Mouse (Mus musculus): ENCODE data around the gene Dlgap1. TPM values are rescaled to one million over a fixed set of nuclear protein-coding genes. Genes with fewer than 3 reads are reported as not detected.

The Dlgap1 gene
- polyA plus RNA-seq, 1 experiment from 2014 or later, result not detected

DNA sequence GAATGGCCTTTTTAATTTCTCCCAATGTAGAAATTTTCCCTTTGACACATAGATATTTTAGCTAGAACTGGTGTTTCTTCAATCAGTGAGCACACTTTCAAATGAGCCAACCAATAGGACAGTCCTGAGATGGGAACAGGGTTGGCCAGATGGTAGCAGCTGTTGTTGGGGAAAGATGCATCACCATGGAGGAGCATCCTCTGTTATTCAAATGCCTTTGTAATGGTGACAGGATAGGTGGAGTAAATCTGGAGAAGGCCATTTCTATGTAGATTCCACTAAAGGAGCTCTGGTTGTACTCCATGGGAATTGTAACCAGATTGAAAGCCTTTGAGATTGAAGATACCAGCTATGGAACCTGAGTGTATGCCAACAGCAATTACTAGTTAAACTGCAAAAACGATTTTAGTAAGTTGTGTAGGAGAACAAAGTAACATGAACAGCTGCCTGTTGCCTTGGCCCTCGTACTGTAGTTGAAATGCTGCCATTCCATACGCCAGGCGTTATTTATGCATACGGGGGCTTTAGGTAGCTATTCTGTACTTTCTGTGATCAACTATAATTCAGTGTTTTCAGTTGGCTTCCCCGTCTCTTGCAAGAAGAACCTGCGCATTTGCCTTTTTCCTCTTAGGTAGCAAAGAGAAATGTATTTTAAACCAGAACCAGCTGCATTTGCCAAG lies 72.0 kb downstream of the Dlgap1 start:
- H3K79me2 ChIP-seq (ENCODE audit: inconsistent target), result no peaks in the 10 kb centered on the region
- 84% methylated on average over 7 of the region's 7 CpGs for WGBS (ENCODE audit: missing documents)
- no peaks in the 10 kb centered on the region for H3K36me3 ChIP-seq (ENCODE audit: inconsistent target)
- no peak overlapping the region for H3K27ac ChIP-seq
- no peak overlapping the region for H3K4me3 ChIP-seq (ENCODE audit: inconsistent target)

DNA sequence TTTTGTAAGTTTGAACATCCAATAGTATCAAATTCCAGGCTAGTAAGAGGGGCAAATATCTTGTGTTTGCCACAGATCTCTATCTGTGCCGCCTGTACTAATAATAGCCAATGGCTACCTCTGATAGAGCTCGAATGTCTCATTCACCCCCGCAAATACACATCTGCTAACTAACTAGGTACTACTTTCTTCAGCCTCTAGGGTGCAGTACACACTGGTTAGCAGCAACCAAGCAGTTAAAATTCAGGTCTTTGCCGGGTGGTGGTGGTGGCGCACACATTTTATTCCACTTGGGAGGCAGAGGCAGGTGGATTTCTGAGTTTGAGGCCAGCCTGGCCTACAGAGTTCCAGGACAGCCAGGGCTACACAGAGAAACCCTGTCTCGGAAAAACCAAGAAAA lies 99.4 kb downstream of the Dlgap1 start:
- WGBS (ENCODE audit: missing documents), result 81% methylated on average over 6 of the region's 6 CpGs
- H3K36me3 ChIP-seq (ENCODE audit: inconsistent target), result no peaks in the 10 kb centered on the region
- H3K79me2 ChIP-seq (ENCODE audit: inconsistent target), result no peaks in the 10 kb centered on the region
- no peak overlapping the region for H3K4me3 ChIP-seq (ENCODE audit: inconsistent target)
- no peak overlapping the region for H3K27ac ChIP-seq

DNA sequence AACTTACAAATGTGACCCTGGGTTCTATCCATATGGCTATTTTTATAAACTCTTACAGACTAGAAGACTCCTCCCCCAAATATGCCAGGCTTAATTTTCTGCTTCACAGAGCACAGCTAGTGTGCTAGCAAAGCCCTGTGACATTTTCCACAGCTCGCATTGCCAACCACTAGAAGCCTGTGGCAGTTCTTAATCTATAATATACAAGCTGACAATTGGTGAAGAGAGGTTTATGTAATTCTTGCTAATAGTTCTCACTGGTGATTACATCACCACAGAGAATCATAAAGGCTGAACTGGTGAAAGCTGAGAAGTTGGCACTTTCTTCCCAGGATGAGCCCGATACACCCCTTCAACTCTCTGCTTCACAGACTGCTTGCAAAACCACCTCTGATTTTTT lies 103.2 kb downstream of the Dlgap1 start:
- H3K4me3 ChIP-seq (ENCODE audit: inconsistent target), result no peak overlapping the region
- H3K79me2 ChIP-seq (ENCODE audit: inconsistent target), result no peaks in the 10 kb centered on the region
- no peaks in the 10 kb centered on the region for H3K36me3 ChIP-seq (ENCODE audit: inconsistent target)
- H3K27ac ChIP-seq, result no peak overlapping the region
- WGBS (ENCODE audit: missing documents), result 92% methylated on average over 2 of the region's 2 CpGs

DNA sequence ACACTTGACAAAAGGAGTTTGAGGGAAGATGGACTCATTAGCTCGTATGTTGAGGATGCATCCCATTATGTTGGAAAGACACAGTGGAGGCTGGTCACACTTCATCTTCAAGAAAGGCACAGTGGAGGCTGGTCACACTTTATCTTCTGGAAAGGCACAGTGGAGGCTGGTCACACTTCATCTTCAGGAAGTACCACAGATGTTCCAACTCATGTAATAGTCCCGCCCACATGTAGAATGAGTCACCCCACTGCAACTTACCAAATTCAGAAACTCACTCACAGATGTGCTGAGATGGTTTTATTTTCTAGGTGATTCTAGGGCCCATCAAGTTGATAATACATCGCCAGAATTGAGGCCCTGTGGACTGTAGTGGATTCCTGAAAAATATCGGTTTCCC lies 119.3 kb downstream of the Dlgap1 start:
- H3K27ac ChIP-seq, result no peak overlapping the region
- WGBS (ENCODE audit: missing documents), result 90% methylated on average over 4 of the region's 4 CpGs
- H3K36me3 ChIP-seq (ENCODE audit: inconsistent target), result no peaks in the 10 kb centered on the region
- no peak overlapping the region for H3K4me3 ChIP-seq (ENCODE audit: inconsistent target)
- no peaks in the 10 kb centered on the region for H3K79me2 ChIP-seq (ENCODE audit: inconsistent target)

DNA sequence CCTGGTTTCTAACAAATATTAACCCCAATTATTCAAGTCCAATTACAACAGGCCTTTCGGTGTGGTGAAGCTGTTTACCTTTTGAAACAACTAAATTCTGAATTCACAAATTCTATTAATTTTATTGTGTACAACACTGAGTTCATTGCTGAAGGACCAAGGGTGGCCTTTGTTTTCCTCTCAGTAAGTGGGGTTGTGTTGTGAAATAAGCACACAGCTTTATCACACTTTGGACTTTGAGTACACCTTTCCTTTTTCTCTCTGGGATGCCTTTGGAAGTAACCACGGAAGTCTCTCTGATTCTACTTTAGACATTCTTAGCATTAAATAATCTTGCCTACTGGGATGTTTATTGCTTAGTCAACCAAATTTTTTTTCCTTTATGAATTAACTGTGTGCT lies 121.9 kb downstream of the Dlgap1 start:
- Histone ChIP-seq H3K36me3 (ENCODE audit: inconsistent target) (no peaks in the 10 kb centered on the region), H3K79me2 (ENCODE audit: inconsistent target) (no peaks in the 10 kb centered on the region), H3K27ac (no peak overlapping the region), H3K4me3 (ENCODE audit: inconsistent target) (no peak overlapping the region)
- 77% methylated on average over 2 of the region's 2 CpGs for WGBS (ENCODE audit: missing documents)

DNA sequence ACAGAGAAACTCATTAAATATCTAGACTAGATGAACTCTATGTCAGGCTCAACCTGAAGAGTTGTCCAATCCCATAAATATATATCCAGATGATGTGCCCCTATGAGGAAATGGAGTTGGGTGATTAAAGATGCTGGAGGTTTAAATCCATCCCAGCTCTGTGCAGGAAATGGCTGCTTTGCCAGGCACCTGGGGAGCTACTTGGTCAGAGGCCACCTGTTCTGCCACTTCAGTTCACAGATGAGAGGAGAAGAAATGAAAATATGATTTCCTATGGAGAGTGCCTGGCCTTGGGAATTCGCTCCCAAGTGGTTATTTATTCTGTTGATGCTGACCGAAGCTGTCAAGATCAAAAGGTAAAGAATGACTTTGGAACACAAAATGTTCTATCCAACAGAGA lies 160.3 kb downstream of the Dlgap1 start:
- 83% methylated on average over 2 of the region's 2 CpGs for whole genome bisulfite sequencing (ENCODE audit: missing documents)
- H3K27ac ChIP-seq, result no peak overlapping the region
- H3K79me2 ChIP-seq (ENCODE audit: inconsistent target), result no peaks in the 10 kb centered on the region
- H3K36me3 ChIP-seq (ENCODE audit: inconsistent target), result no peaks in the 10 kb centered on the region
- no peak overlapping the region for H3K4me3 ChIP-seq (ENCODE audit: inconsistent target)

DNA sequence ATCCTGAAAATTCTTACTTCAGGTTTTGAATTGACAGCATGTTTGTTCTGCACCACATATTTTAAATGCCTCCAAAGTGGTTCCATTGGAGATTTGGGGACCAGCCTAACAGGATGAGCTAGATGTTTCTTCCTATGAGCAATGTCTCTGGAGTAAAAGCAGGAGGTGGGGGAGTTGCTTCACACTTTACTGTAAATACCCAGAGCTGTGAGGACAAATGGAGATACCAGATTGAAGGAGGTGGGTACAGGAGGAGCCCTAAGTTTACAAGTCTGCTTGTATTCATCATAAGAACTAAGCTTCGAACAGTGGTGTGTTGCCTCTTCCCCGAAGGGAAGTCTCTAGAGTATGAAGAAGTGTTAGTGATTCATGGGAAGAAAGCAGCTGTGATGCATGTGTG lies 201.0 kb downstream of the Dlgap1 start:
- H3K79me2 ChIP-seq (ENCODE audit: inconsistent target), result no peaks in the 10 kb centered on the region
- H3K27ac ChIP-seq, result no peak overlapping the region
- H3K36me3 ChIP-seq (ENCODE audit: inconsistent target), result no peaks in the 10 kb centered on the region
- no peak overlapping the region for H3K4me3 ChIP-seq (ENCODE audit: inconsistent target)
- 84% methylated on average over 2 of the region's 2 CpGs for WGBS (ENCODE audit: missing documents)

DNA sequence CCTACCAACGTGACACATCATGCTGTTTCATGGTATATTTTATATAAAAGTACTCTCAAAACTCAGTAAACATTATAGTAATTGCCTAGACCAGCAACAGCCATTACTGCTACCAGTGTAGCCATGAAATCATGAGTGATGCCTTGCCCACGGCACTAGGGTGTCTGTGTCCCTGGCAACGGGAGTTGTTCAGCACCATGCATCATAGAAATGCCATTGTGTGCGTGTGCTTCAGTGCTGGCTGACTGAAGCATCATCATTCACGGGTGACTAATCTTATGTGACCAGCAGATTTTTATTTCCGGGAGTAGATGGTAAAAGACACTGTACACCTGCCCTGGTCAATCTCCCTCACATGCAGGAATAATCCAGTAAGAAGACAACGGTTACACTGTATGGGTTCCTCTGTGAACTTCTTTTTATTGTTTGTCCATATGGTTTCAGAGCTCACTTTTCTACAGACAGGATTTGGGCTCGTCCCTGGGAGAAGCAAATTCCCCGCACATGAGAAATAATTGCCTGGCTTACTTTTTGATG lies 203.7 kb downstream of the Dlgap1 start:
- Histone ChIP-seq H3K36me3 (ENCODE audit: inconsistent target) (no peaks in the 10 kb centered on the region), H3K4me3 (ENCODE audit: inconsistent target) (no peak overlapping the region), H3K27ac (no peak overlapping the region), H3K79me2 (ENCODE audit: inconsistent target) (no peaks in the 10 kb centered on the region)
- 82% methylated on average over 9 of the region's 9 CpGs for WGBS (ENCODE audit: missing documents)

DNA sequence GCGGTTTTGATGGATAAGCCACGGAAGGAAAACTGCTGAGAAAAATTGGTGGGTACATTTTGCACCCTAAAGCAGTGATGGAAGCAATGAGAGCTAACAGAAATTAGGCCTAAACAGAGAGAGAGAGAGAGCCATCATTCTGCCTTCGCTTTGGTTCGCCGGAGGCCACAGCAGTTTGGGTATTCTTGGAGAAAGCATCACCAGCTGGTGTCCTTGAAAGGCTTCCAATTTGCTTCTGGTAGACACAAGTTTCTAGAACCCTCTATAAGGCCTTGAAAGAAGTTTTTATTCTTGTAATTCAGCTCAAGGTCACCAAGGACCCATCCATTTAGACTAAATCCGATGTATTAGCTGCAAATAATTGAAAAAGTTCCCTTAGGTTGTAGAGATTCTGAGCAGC lies 205.0 kb downstream of the Dlgap1 start:
- H3K36me3 ChIP-seq (ENCODE audit: inconsistent target), result no peaks in the 10 kb centered on the region
- 87% methylated on average over 6 of the region's 6 CpGs for WGBS (ENCODE audit: missing documents)

DNA sequence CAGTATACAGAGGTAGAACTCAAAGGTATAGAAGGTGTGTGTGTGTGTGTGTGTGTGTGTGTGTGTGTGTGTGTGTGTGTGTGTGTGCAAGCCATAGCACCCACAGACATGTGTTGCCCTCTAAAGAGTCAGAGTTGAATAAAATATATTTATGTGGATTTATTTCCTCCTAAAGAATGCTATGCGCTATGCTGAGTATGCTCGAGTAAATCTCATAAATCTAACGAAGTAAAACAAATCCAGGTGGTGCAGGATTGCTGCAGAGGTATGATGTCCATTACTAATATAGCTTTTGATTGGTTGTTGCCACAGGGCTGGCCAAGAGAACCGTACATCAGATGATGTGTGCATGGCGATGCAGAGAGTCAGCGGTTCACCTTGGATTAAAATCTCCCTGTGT lies 222.4 kb downstream of the Dlgap1 start:
- Histone ChIP-seq H3K79me2 (ENCODE audit: inconsistent target) (no peaks in the 10 kb centered on the region), H3K4me3 (ENCODE audit: inconsistent target) (no peak overlapping the region), H3K36me3 (ENCODE audit: inconsistent target) (no peaks in the 10 kb centered on the region), H3K27ac (no peak overlapping the region)
- 88% methylated on average over 6 of the region's 6 CpGs for WGBS (ENCODE audit: missing documents)

More for the DNA sequence above, 205.0 kb downstream of the Dlgap1 start:
- H3K79me2 ChIP-seq (ENCODE audit: inconsistent target), result no peaks in the 10 kb centered on the region
- H3K27ac ChIP-seq, result no peak overlapping the region
- H3K4me3 ChIP-seq (ENCODE audit: inconsistent target), result no peak overlapping the region

DNA sequence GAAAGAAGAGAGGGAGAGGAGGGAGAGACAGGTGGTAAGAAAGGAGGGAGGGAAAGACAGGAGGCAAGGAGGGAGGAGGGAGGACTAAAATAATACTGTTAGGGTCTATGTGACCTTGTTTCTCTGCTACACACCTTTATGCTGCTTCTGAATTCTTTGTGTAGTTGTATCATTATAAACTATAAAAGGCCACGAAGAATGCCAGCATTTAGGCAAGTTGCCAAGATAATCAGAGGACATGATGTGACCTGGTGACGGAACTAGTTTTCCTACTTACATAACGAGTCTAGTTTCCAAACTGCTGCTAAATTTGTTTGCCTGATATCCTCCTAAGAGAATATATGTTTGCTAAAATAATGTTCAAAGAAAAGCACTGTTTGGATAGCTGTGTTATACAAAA lies 254.0 kb downstream of the Dlgap1 start:
- Histone ChIP-seq H3K36me3 (ENCODE audit: inconsistent target) (no peaks in the 10 kb centered on the region), H3K4me3 (ENCODE audit: inconsistent target) (no peak overlapping the region), H3K27ac (no peak overlapping the region), H3K79me2 (ENCODE audit: inconsistent target) (no peaks in the 10 kb centered on the region)
- 56% methylated on average over 3 of the region's 3 CpGs for WGBS (ENCODE audit: missing documents)

DNA sequence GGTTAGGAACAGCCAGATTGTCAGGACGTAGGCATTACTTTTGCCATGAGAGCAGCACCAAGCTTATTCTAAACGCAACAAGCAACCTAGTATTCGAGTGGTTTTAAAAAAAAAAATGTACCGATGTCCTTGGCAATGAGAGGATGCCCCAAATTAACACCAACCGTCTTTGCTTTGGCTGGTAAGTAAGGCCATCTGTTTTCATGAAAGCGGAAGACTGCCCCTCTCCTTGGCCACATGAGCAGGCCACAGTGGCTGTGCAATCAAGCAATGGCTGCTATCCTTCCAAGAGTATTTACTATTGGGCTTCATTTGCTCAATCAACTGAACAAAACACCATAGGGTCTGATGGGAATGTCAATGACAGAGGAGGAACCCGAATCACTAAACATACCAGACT lies 278.5 kb downstream of the Dlgap1 start:
- Histone ChIP-seq H3K36me3 (ENCODE audit: inconsistent target) (no peaks in the 10 kb centered on the region), H3K27ac (no peak overlapping the region), H3K4me3 (ENCODE audit: inconsistent target) (no peak overlapping the region), H3K79me2 (ENCODE audit: inconsistent target) (no peaks in the 10 kb centered on the region)
- 87% methylated on average over 7 of the region's 7 CpGs for WGBS (ENCODE audit: missing documents)

DNA sequence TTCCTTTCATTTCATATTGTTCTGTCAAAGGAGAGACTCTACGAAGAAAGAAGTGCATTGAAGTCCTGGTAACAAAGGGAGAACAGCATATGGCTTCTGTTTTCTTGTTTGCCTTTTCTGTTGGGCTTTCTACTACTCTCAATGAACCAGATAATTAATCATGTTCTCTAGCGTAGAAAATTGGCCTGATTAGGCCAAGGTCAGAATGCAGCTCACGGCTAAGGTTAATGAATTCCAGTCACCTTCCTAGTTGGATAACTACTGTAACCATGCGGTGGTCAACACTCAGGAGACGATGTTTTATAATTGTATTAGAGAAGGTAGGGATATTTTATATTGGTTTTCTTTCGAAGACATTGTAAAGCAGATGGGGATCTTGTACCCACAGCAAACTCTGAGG lies 279.4 kb downstream of the Dlgap1 start:
- Histone ChIP-seq H3K79me2 (ENCODE audit: inconsistent target) (no peaks in the 10 kb centered on the region), H3K27ac (no peak overlapping the region), H3K4me3 (ENCODE audit: inconsistent target) (no peak overlapping the region), H3K36me3 (ENCODE audit: inconsistent target) (no peaks in the 10 kb centered on the region)
- WGBS (ENCODE audit: missing documents), result 79% methylated on average over 6 of the region's 6 CpGs

DNA sequence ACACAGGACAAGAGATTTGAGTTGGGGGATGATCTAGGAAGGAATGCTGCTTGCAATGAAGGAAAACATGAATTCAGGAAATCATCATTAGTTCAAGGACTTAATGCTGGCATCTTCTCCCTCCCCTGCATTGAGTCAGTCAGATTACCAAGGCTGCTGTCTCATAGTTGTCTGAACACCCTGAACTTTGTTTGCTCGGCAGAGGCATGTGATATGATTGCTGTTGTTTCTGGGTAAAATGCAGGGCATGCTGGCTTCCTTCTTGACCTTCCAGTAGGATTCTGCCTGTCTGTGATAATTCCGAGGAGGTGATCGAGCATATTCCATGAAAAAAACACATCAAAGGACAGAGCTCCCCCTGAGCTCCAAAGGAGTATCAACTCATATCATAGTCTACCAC lies 283.6 kb downstream of the Dlgap1 start:
- no peak overlapping the region for H3K27ac ChIP-seq
- WGBS (ENCODE audit: missing documents), result 87% methylated on average over 3 of the region's 3 CpGs
- no peak overlapping the region for H3K4me3 ChIP-seq (ENCODE audit: inconsistent target)
- H3K79me2 ChIP-seq (ENCODE audit: inconsistent target), result no peaks in the 10 kb centered on the region
- no peaks in the 10 kb centered on the region for H3K36me3 ChIP-seq (ENCODE audit: inconsistent target)

DNA sequence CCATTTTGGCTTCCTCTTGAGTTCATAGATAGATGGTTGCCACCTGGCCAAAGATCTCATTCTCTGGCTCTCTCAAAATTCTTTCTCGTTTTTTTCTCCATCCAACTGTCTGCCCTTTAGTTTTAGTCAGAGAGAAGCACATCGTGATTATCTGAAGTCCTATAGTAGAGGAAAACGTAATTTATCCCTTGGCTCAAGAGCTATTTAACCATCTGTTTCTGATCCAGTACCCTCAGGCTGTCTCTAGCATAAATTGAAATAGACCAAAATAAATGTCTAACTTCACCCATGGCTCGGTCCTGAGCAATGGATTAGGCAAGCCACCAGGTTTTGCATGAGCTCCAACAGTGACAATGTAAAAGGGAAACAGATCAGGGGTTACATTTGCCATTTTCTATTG lies 287.5 kb downstream of the Dlgap1 start:
- H3K79me2 ChIP-seq (ENCODE audit: inconsistent target), result no peaks in the 10 kb centered on the region
- no peak overlapping the region for H3K27ac ChIP-seq
- H3K4me3 ChIP-seq (ENCODE audit: inconsistent target), result no peak overlapping the region
- H3K36me3 ChIP-seq (ENCODE audit: inconsistent target), result no peaks in the 10 kb centered on the region
- WGBS (ENCODE audit: missing documents), result 79% methylated on average over 4 of the region's 4 CpGs

DNA sequence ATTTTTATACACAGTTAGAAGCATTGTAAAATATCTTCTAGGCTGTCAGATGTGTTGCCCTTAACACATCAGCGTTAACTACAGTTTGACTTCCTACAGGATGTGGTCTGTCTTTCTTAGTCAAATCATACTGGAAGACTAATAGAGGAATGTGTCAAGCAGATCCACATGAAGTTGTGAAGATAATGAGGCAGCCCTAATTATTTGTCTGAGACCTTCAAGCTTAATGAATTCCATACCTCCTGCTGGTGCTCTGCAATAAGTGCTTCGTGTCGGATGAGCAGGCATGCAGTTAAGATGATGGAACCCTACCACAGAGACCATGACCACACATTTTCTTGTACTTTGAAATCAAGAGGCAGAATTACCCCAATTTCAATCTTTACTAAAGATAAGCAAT lies 294.3 kb downstream of the Dlgap1 start:
- H3K4me3 ChIP-seq (ENCODE audit: inconsistent target), result no peak overlapping the region
- no peak overlapping the region for H3K27ac ChIP-seq
- no peaks in the 10 kb centered on the region for H3K79me2 ChIP-seq (ENCODE audit: inconsistent target)
- WGBS (ENCODE audit: missing documents), result 68% methylated on average over 3 of the region's 3 CpGs
- no peaks in the 10 kb centered on the region for H3K36me3 ChIP-seq (ENCODE audit: inconsistent target)

Data from macrophage (primary cell).